Mouse (Mus musculus) heart, adult 2 months (tissue): ENCODE results near the gene Pi4k2a. TPM values are rescaled to one million over a fixed set of nuclear protein-coding genes. Genes with fewer than 3 reads are reported as not detected.

Source experiments
- DNase-seq, 2 experiments: peaks; one replicate each; pipeline ENCODE4 v3.0.0; 2021
- H3K27ac ChIP-seq: fragments of 200-600 bp; 2 replicates; pipeline ENCODE4 v1.8.1; 2022
- H3K27me3 ChIP-seq: fragments of 200-500 bp; 2 replicates; pipeline ENCODE4 v1.6.1; 2012; ENCODE audit warnings: mild to moderate bottlenecking, low read length, inconsistent platforms, mixed read lengths; ENCODE audit not compliant: control insufficient read depth, insufficient read depth
- H3K36me3 ChIP-seq: fragments of 200-500 bp; 2 replicates; pipeline ENCODE4 v1.6.1; 2012; ENCODE audit warnings: low read length, inconsistent platforms; ENCODE audit not compliant: control insufficient read depth, insufficient read depth
- H3K4me1 ChIP-seq: fragments of 200-500 bp; 2 replicates; pipeline ENCODE4 v1.6.1; 2011; ENCODE audit warnings: low read length; ENCODE audit not compliant: control insufficient read depth, insufficient read depth
- H3K4me3 ChIP-seq: fragments of 200-600 bp; 2 replicates; pipeline ENCODE4 v1.8.1; 2022
- H3K79me2 ChIP-seq: fragments of 200-500 bp; replicated peaks from 2 replicates; pipeline ENCODE4 v1.6.1; 2012; ENCODE audit warnings: mild to moderate bottlenecking, inconsistent platforms, low read length, moderate library complexity, mixed read lengths; ENCODE audit not compliant: control insufficient read depth, insufficient read depth
- H3K9ac ChIP-seq: fragments of 200-500 bp; 2 replicates; pipeline ENCODE4 v1.6.1; 2012; ENCODE audit warnings: low read depth, mild to moderate bottlenecking, control low read depth, inconsistent platforms, low read length, mixed read lengths
- CTCF ChIP-seq: fragments of 200-600 bp; IDR thresholded peaks from 2 replicates; pipeline ENCODE4 v1.8.1; 2022; ENCODE audit warnings: antibody characterized with exemption, mild to moderate bottlenecking, moderate library complexity
- EP300 ChIP-seq: fragments of 200-500 bp; IDR thresholded peaks from 2 replicates; pipeline ENCODE4 v1.6.1; 2011; ENCODE audit warnings: low read depth, low read length, control low read depth; ENCODE audit not compliant: insufficient read depth
- POLR2A ChIP-seq: fragments of 200-500 bp; IDR thresholded peaks from 2 replicates; pipeline ENCODE4 v1.6.1; 2011; ENCODE audit warnings: mild to moderate bottlenecking, low read depth, low read length, control low read depth; ENCODE audit not compliant: insufficient read depth
- WGBS: fragments of 180-500 bp; shearing (Covaris S2); methylation state at CpG from one replicate; pipeline ENCODE4 v1.1.7; 2018; 5-methylcytosine and 5-hydroxymethylcytosine counted together
- intact Hi-C: fragments of 180-260 bp; cut with DNase I; formaldehyde crosslinking; loops from one replicate; pipeline ENCODE4 v1.15.1; 2025
- polyA plus RNA-seq: library from polyadenylated mRNA; depleted of rRNA; stranded (reverse); fragments of >200 nt; gene quantifications from 2 replicates; pipeline ENCODE4 v1.2.3, GENCODE M21; 2012
- total RNA-seq, 2 experiments: library from RNA; stranded (reverse); gene quantifications; 2 replicates each; pipeline ENCODE4 v1.2.3; 2021

Pi4k2a gene
- total and polyA plus RNA-seq, 3 experiments = 15.1 to 21.3 (median 18.2) TPM

DNA sequence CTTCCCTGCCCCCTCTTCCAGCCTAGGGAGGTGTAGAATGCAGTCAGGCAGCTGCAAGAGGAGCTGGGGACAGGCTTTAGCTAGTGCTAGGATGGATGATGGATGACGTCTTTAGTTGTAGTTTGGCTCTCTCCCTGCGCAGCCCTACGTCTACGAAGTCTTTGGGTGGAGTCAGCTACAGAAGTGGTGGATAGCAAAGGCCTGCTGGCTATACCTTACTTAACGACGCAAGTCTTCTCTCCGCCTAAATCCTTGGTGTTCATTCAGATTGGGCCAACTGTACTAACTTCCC lies 58.2 kb downstream of the Pi4k2a start:
- Histone ChIP-seq H3K36me3 (no peaks in the 10 kb centered on the region), H3K27ac (peak overlapping the region; percentile 96), H3K4me3 (peak overlapping the region; percentile 73), H3K79me2 (no peaks in the 10 kb centered on the region), H3K4me1 (peaks cover 20% of the 10 kb centered on the region), H3K27me3 (no peaks in the 10 kb centered on the region), H3K9ac (peak overlapping the region; percentile 97)
- WGBS = 36% methylated on average over 7 of the region's 7 CpGs
- DNase-seq = no peak
- TF ChIP-seq POLR2A (peak; percentile 33; the same call in 1 of the 2 replicates), EP300 (no peak), CTCF (no peak)
- intact Hi-C loops = loop anchor here (5.0 to 10.0 kb wide), 3 partner anchors 56 to 214 kb away; partner anchors contain the start of genes Exosc1, Mms19, Pi4k2a and Ubtd1

DNA sequence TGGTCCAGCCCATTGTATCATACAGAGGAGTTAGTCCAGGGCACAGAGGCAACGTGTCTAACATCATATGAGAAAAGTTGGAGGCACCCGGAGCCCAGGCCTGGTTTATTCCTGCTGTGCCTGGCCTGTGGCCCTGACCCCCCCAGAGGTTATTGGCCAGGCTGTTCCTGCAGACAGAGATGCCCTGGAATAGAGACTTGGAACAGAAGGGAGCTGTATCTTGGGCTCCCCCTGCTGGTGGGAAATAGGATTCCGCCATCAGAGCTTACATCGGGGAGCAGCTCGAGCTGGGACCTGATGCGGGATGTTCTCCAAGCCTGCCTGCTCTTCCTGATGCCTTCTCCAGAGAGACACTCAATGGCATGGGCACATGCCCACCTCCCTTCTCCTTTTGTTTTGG lies 61.7 kb downstream of the Pi4k2a start:
- H3K4me3 ChIP-seq = no peak overlapping the region

GRCm38 (mm10) chr19:42157493-42158237 lies 67.4 kb downstream of the Pi4k2a start:
- Histone ChIP-seq H3K79me2 (no peaks in the 10 kb centered on the region), H3K9ac (no peak overlapping the region), H3K36me3 (no peaks in the 10 kb centered on the region), H3K27me3 (no peaks in the 10 kb centered on the region), H3K27ac (no peak overlapping the region), H3K4me3 (no peak overlapping the region), H3K4me1 (no peaks in the 10 kb centered on the region; the same call in 1 of the 2 replicates)
- no peak for DNase-seq
- intact Hi-C loops = no loop called here
- 41% methylated on average over 12 of the region's 12 CpGs for WGBS
- TF ChIP-seq EP300 (no peak), CTCF (no peak), POLR2A (no peak)

More for the DNA sequence above, 61.7 kb downstream of the Pi4k2a start:
- DNase-seq = peak; percentile 89
- Histone ChIP-seq H3K27me3 (no peaks in the 10 kb centered on the region), H3K27ac (peak overlapping the region; percentile 18), H3K4me1 (peaks cover 11% of the 10 kb centered on the region), H3K36me3 (no peaks in the 10 kb centered on the region), H3K9ac (no peak overlapping the region), H3K79me2 (no peaks in the 10 kb centered on the region)
- 4% methylated on average over 6 of the region's 6 CpGs for WGBS
- TF ChIP-seq EP300 = peak; percentile 77
- no peak for TF ChIP-seq POLR2A
- intact Hi-C loops = loop anchor here (5.0 kb wide), 1 partner anchor 115 kb away; the partner anchor contains the start of gene Ankrd2

- Histone ChIP-seq H3K9ac (no peak overlapping the region), H3K79me2 (no peaks in the 10 kb centered on the region), H3K27ac (no peak overlapping the region), H3K36me3 (no peaks in the 10 kb centered on the region), H3K27me3 (no peaks in the 10 kb centered on the region), H3K4me3 (no peak overlapping the region), H3K4me1 (no peaks in the 10 kb centered on the region; the same call in 1 of the 2 replicates)
- DNase-seq = no peak
- WGBS = 40% methylated on average over 13 of the region's 13 CpGs
- intact Hi-C loops = no loop called here
- TF ChIP-seq POLR2A (no peak), EP300 (no peak), CTCF (no peak)
Observed at GRCm38 (mm10) chr19:42158246-42159017, 68.2 kb downstream of the Pi4k2a start.

GRCm38 (mm10) chr19:42163764-42164163 lies 73.5 kb downstream of the Pi4k2a start, which contains the start of gene Zfyve27:
Gene Zfyve27, plus strand, starts transcription at chr19:42163951.
- no peak for DNase-seq
- 55% methylated on average over 5 of the region's 5 CpGs for WGBS
- Histone ChIP-seq H3K27me3 (no peaks in the 10 kb centered on the region), H3K36me3 (no peaks in the 10 kb centered on the region), H3K9ac (no peak within 1 kb of the TSS), H3K79me2 (no peaks in the 10 kb centered on the region), H3K27ac (no peak within 1 kb of the TSS), H3K4me3 (no peak within 1 kb of the TSS), H3K4me1 (no peaks in the 10 kb centered on the region)
- intact Hi-C loops = no loop called here
- TF ChIP-seq EP300 = no peak
- no peak for TF ChIP-seq POLR2A
- no peak for TF ChIP-seq CTCF

- H3K27me3 ChIP-seq = no peaks in the 10 kb centered on the region
- no peak overlapping the region for H3K27ac ChIP-seq
- intact Hi-C loops = no loop called here
- no peaks in the 10 kb centered on the region for H3K36me3 ChIP-seq
- H3K4me3 ChIP-seq = no peak overlapping the region
- TF ChIP-seq POLR2A (no peak), EP300 (no peak), CTCF (no peak)
- H3K4me1 ChIP-seq = no peaks in the 10 kb centered on the region
- 52% methylated on average over 7 of the region's 7 CpGs for WGBS
- no peak overlapping the region for H3K9ac ChIP-seq
- no peaks in the 10 kb centered on the region for H3K79me2 ChIP-seq
- DNase-seq = no peak
Observed at GRCm38 (mm10) chr19:42164188-42164587, 73.9 kb downstream of the Pi4k2a start.
